Mouse (Mus musculus) kidney, embryonic 16.5 days (tissue): Measurements from ENCODE around the gene Prrg4. TPM values are rescaled to one million over a fixed set of nuclear protein-coding genes. Genes with fewer than 3 reads are reported as not detected.
"Not testable (repeated sequence)": the region's sequence is repeated elsewhere in the genome, so short reads cannot be mapped to it uniquely, and the experiment has no call there.

Experiments
- ATAC-seq: fragments of 200-750 bp; cut with Nextera tagmentation; 2 replicates; pipeline ENCODE4 v1.8.0; 2017; ENCODE audit warnings: moderate TSS enrichment; ENCODE audit not compliant: low FRiP score, low TSS enrichment
- H3K27ac ChIP-seq: fragments of 300-500 bp; sonication (generic); 2 replicates; pipeline ENCODE4 v1.5.1; 2014; ENCODE audit warnings: low read length
- H3K27me3 ChIP-seq: fragments of 300-500 bp; sonication (generic); 2 replicates; pipeline ENCODE4 v1.6.1; 2014; ENCODE audit warnings: low read length, control low read depth, mixed read lengths; ENCODE audit not compliant: insufficient read depth
- H3K36me3 ChIP-seq: fragments of 300-500 bp; sonication (generic); 2 replicates; pipeline ENCODE4 v1.6.1; 2014; ENCODE audit warnings: low read length, control low read depth, mixed read lengths; ENCODE audit not compliant: insufficient read depth
- H3K4me1 ChIP-seq: fragments of 300-500 bp; sonication (generic); 2 replicates; pipeline ENCODE4 v1.6.1; 2014; ENCODE audit warnings: low read length, control low read depth, mixed read lengths; ENCODE audit not compliant: insufficient read depth
- H3K4me2 ChIP-seq: fragments of 300-500 bp; sonication (generic); replicated peaks from 2 replicates; pipeline ENCODE4 v1.6.1; 2014; ENCODE audit warnings: low read depth, low read length
- H3K4me3 ChIP-seq: fragments of 300-500 bp; sonication (generic); 2 replicates; pipeline ENCODE4 v1.5.1; 2014; ENCODE audit warnings: mild to moderate bottlenecking, low read length
- H3K9ac ChIP-seq: fragments of 300-500 bp; sonication (generic); replicated peaks from 2 replicates; pipeline ENCODE4 v1.6.1; 2014; ENCODE audit warnings: low read length
- H3K9me3 ChIP-seq: fragments of 300-500 bp; sonication (generic); 2 replicates; pipeline ENCODE4 v1.6.1; 2016; ENCODE audit warnings: low read length, control low read depth
- WGBS: fragments of 180-500 bp; shearing (Covaris S2); extraction: QIAGEN DNeasy Blood & Tissue Kit; methylation state at CpG from one replicate; pipeline ENCODE4 v1.1.7; 2014; 5-methylcytosine and 5-hydroxymethylcytosine counted together
- polyA plus RNA-seq: library from polyadenylated mRNA; unstranded; fragments of >200 nt; fragmentation: Nextera tagmentation; extraction: Ambion mirVana; gene quantifications from 2 replicates; pipeline ENCODE4 v1.2.1, GENCODE M21; 2015

Prrg4 gene
- polyA plus RNA-seq = 2.5 and 2.7 TPM in 2 replicates

- Histone ChIP-seq H3K27ac (no peak within 1 kb of the TSS), H3K4me2 (peak within 1 kb of the TSS; percentile 98), H3K36me3 (no peaks in the 10 kb centered on the region), H3K27me3 (peaks cover 4% of the 10 kb centered on the region), H3K9me3 (no peaks in the 10 kb centered on the region), H3K4me1 (peaks cover 5% of the 10 kb centered on the region), H3K4me3 (peak within 1 kb of the TSS; percentile 62), H3K9ac (peak within 1 kb of the TSS; percentile 70)
- ATAC-seq = peak; percentile 94
- under 1% methylated on average over 62 of the region's 62 CpGs for WGBS
Measured at GRCm38 (mm10) chr2:104849276-104849990, at the start of gene Prrg4. Gene Prrg4, minus strand, starts transcription at chr2:104849876.

- H3K9me3 ChIP-seq = no peaks in the 10 kb centered on the region
- no peak overlapping the region for H3K4me2 ChIP-seq
- no peak overlapping the region for H3K9ac ChIP-seq
- no peaks in the 10 kb centered on the region for H3K4me1 ChIP-seq
- no peaks in the 10 kb centered on the region for H3K36me3 ChIP-seq
- H3K27me3 ChIP-seq = no peaks in the 10 kb centered on the region
- no peak overlapping the region for H3K4me3 ChIP-seq
- WGBS = 22% methylated on average over 10 of the region's 10 CpGs
- H3K27ac ChIP-seq = no peak overlapping the region
- peak; percentile 63; the same call in 1 of the 2 replicates for ATAC-seq
Measured at GRCm38 (mm10) chr2:104887882-104888566, 38.3 kb upstream of the Prrg4 start.

GRCm38 (mm10) chr2:104887331-104887730 is 37.7 kb upstream of the Prrg4 start:
- not testable (repeated sequence) for H3K4me2 ChIP-seq, H3K4me1 ChIP-seq, H3K9me3 ChIP-seq, H3K36me3 ChIP-seq, H3K27ac ChIP-seq, H3K9ac ChIP-seq, H3K4me3 ChIP-seq, H3K27me3 ChIP-seq, ATAC-seq
- 59% methylated on average over 2 of the region's 2 CpGs for WGBS

GRCm38 (mm10) chr2:104886109-104886508 is 36.4 kb upstream of the Prrg4 start:
- ATAC-seq = no peak
- no peak overlapping the region for H3K4me2 ChIP-seq
- H3K4me1 ChIP-seq = no peaks in the 10 kb centered on the region
- no peaks in the 10 kb centered on the region for H3K36me3 ChIP-seq
- no peak overlapping the region for H3K27ac ChIP-seq
- no peaks in the 10 kb centered on the region for H3K9me3 ChIP-seq
- H3K4me3 ChIP-seq = no peak overlapping the region
- H3K27me3 ChIP-seq = no peaks in the 10 kb centered on the region
- no peak overlapping the region for H3K9ac ChIP-seq
- 92% methylated on average over 18 of the region's 18 CpGs for WGBS

GRCm38 (mm10) chr2:104878794-104879193 is 29.1 kb upstream of the Prrg4 start:
- 83% methylated on average over 8 of the region's 8 CpGs for WGBS
- no peak for ATAC-seq
- Histone ChIP-seq H3K9ac (no peak overlapping the region), H3K4me1 (no peaks in the 10 kb centered on the region), H3K27ac (no peak overlapping the region), H3K9me3 (no peaks in the 10 kb centered on the region), H3K36me3 (no peaks in the 10 kb centered on the region), H3K4me3 (no peak overlapping the region), H3K27me3 (no peaks in the 10 kb centered on the region), H3K4me2 (no peak overlapping the region)

- Histone ChIP-seq H3K4me3 (no peak overlapping the region), H3K9ac (no peak overlapping the region), H3K27ac (no peak overlapping the region), H3K4me2 (no peak overlapping the region), H3K4me1 (no peaks in the 10 kb centered on the region), H3K27me3 (no peaks in the 10 kb centered on the region), H3K9me3 (no peaks in the 10 kb centered on the region), H3K36me3 (no peaks in the 10 kb centered on the region)
- WGBS = 90% methylated on average over 3 of the region's 3 CpGs
- ATAC-seq = no peak
Measured at GRCm38 (mm10) chr2:104869101-104869500, 19.4 kb upstream of the Prrg4 start.

GRCm38 (mm10) chr2:104867282-104867855 is 17.7 kb upstream of the Prrg4 start, which contains the start of gene Ccdc73:
Gene Ccdc73, plus strand, starts transcription at chr2:104867805.
- H3K4me3 ChIP-seq = no peak within 1 kb of the TSS
- H3K9me3 ChIP-seq = no peaks in the 10 kb centered on the region
- H3K27ac ChIP-seq = no peak within 1 kb of the TSS
- H3K36me3 ChIP-seq = no peaks in the 10 kb centered on the region
- WGBS = 95% methylated on average over 13 of the region's 13 CpGs
- no peaks in the 10 kb centered on the region for H3K27me3 ChIP-seq
- no peak for ATAC-seq
- H3K9ac ChIP-seq = no peak within 1 kb of the TSS
- no peaks in the 10 kb centered on the region for H3K4me1 ChIP-seq
- H3K4me2 ChIP-seq = no peak within 1 kb of the TSS

- Histone ChIP-seq H3K9me3 (no peaks in the 10 kb centered on the region), H3K27ac (no peak overlapping the region), H3K4me3 (no peak overlapping the region), H3K4me1 (no peaks in the 10 kb centered on the region), H3K36me3 (no peaks in the 10 kb centered on the region), H3K27me3 (no peaks in the 10 kb centered on the region), H3K9ac (no peak overlapping the region), H3K4me2 (no peak overlapping the region)
- no peak for ATAC-seq
- 90% methylated on average over 4 of the region's 4 CpGs for WGBS
Measured at GRCm38 (mm10) chr2:104864176-104864860, 14.6 kb upstream of the Prrg4 start.

GRCm38 (mm10) chr2:104860426-104860825 is 10.8 kb upstream of the Prrg4 start:
- Histone ChIP-seq H3K4me1 (no peaks in the 10 kb centered on the region), H3K4me2 (no peak overlapping the region), H3K36me3 (no peaks in the 10 kb centered on the region), H3K9ac (no peak overlapping the region), H3K4me3 (no peak overlapping the region), H3K27me3 (no peaks in the 10 kb centered on the region), H3K27ac (no peak overlapping the region), H3K9me3 (no peaks in the 10 kb centered on the region)
- ATAC-seq = no peak
- 77% methylated on average over 10 of the region's 10 CpGs for WGBS
